Mouse (Mus musculus): ENCODE measurements around the gene Agbl1. TPM values are rescaled to one million over a fixed set of nuclear protein-coding genes. Genes with fewer than 3 reads are reported as not detected.
"Not testable (repeated sequence)": the region's sequence is repeated elsewhere in the genome, so short reads cannot be mapped to it uniquely, and the experiment has no call there.

The Agbl1 gene
- polyA plus RNA-seq, 1 experiment from 2014 or later = 0.16 TPM

GRCm38 (mm10) chr7:76600050-76600690, 370.5 kb downstream of the Agbl1 start:
- H3K36me3 ChIP-seq (ENCODE audit: control insufficient read depth, insufficient read depth, low read length) = no peaks in the 10 kb centered on the region
- no peak overlapping the region for H3K9ac ChIP-seq (ENCODE audit: low read depth, low read length)
- no peak overlapping the region for H3K4me2 ChIP-seq (ENCODE audit: low read length)
- H3K27me3 ChIP-seq (replicated peaks; ENCODE audit: control insufficient read depth, insufficient read depth, low read length) = no peaks in the 10 kb centered on the region
- 66% methylated on average over 2 of the region's 2 CpGs for WGBS
- no peak for ATAC-seq
- no peaks in the 10 kb centered on the region for H3K9me3 ChIP-seq (ENCODE audit: control insufficient read depth, low read length)
- no peak overlapping the region for H3K4me3 ChIP-seq (ENCODE audit: low read length)
- H3K4me1 ChIP-seq (ENCODE audit: control insufficient read depth, insufficient read depth, low read depth, low read length) = no peaks in the 10 kb centered on the region
- H3K27ac ChIP-seq (ENCODE audit: low read depth, low read length) = no peak overlapping the region

- no peaks in the 10 kb centered on the region for H3K36me3 ChIP-seq (ENCODE audit: control insufficient read depth, insufficient read depth, low read length)
- H3K4me2 ChIP-seq (ENCODE audit: low read length) = no peak overlapping the region
- no peak for ATAC-seq
- no peak overlapping the region for H3K27ac ChIP-seq (ENCODE audit: low read depth, low read length)
- H3K4me1 ChIP-seq (ENCODE audit: control insufficient read depth, insufficient read depth, low read depth, low read length) = no peaks in the 10 kb centered on the region
- H3K27me3 ChIP-seq (replicated peaks; ENCODE audit: control insufficient read depth, insufficient read depth, low read length) = no peaks in the 10 kb centered on the region
- no peak overlapping the region for H3K9ac ChIP-seq (ENCODE audit: low read depth, low read length)
- no peaks in the 10 kb centered on the region for H3K9me3 ChIP-seq (ENCODE audit: control insufficient read depth, low read length)
- H3K4me3 ChIP-seq (ENCODE audit: low read length) = no peak overlapping the region
Measured at GRCm38 (mm10) chr7:76629528-76629927, 399.8 kb downstream of the Agbl1 start.

GRCm38 (mm10) chr7:76650984-76651383, 421.3 kb downstream of the Agbl1 start:
- Histone ChIP-seq H3K27me3 (replicated peaks; ENCODE audit: control insufficient read depth, insufficient read depth, low read length) (no peaks in the 10 kb centered on the region), H3K27ac (ENCODE audit: low read depth, low read length) (no peak overlapping the region), H3K4me2 (ENCODE audit: low read length) (no peak overlapping the region), H3K36me3 (ENCODE audit: control insufficient read depth, insufficient read depth, low read length) (no peaks in the 10 kb centered on the region), H3K9me3 (ENCODE audit: control insufficient read depth, low read length) (no peaks in the 10 kb centered on the region), H3K4me1 (ENCODE audit: control insufficient read depth, insufficient read depth, low read depth, low read length) (no peaks in the 10 kb centered on the region), H3K4me3 (ENCODE audit: low read length) (no peak overlapping the region), H3K9ac (ENCODE audit: low read depth, low read length) (no peak overlapping the region)
- 88% methylated on average over 4 of the region's 4 CpGs for WGBS
- ATAC-seq = no peak

GRCm38 (mm10) chr7:76661072-76661471, 431.4 kb downstream of the Agbl1 start:
- Histone ChIP-seq H3K9ac (ENCODE audit: low read depth, low read length) (no peak overlapping the region), H3K4me3 (ENCODE audit: low read length) (no peak overlapping the region), H3K27ac (ENCODE audit: low read depth, low read length) (no peak overlapping the region), H3K27me3 (replicated peaks; ENCODE audit: control insufficient read depth, insufficient read depth, low read length) (no peaks in the 10 kb centered on the region), H3K4me2 (ENCODE audit: low read length) (no peak overlapping the region), H3K9me3 (ENCODE audit: control insufficient read depth, low read length) (no peaks in the 10 kb centered on the region), H3K36me3 (ENCODE audit: control insufficient read depth, insufficient read depth, low read length) (no peaks in the 10 kb centered on the region), H3K4me1 (ENCODE audit: control insufficient read depth, insufficient read depth, low read depth, low read length) (no peaks in the 10 kb centered on the region)
- no peak for ATAC-seq
- 87% methylated on average over 5 of the region's 5 CpGs for WGBS

GRCm38 (mm10) chr7:76674856-76675255, 445.2 kb downstream of the Agbl1 start:
- Histone ChIP-seq H3K27ac (ENCODE audit: low read depth, low read length) (no peak overlapping the region), H3K36me3 (ENCODE audit: control insufficient read depth, insufficient read depth, low read length) (no peaks in the 10 kb centered on the region), H3K4me2 (ENCODE audit: low read length) (no peak overlapping the region), H3K27me3 (replicated peaks; ENCODE audit: control insufficient read depth, insufficient read depth, low read length) (no peaks in the 10 kb centered on the region), H3K4me1 (ENCODE audit: control insufficient read depth, insufficient read depth, low read depth, low read length) (no peaks in the 10 kb centered on the region), H3K9ac (ENCODE audit: low read depth, low read length) (no peak overlapping the region), H3K4me3 (ENCODE audit: low read length) (no peak overlapping the region), H3K9me3 (ENCODE audit: control insufficient read depth, low read length) (no peaks in the 10 kb centered on the region)
- ATAC-seq = no peak
- 44% methylated on average over 3 of the region's 3 CpGs for WGBS

GRCm38 (mm10) chr7:76701224-76701623, 471.5 kb downstream of the Agbl1 start:
- Histone ChIP-seq H3K27ac (ENCODE audit: low read depth, low read length) (no peak overlapping the region), H3K4me1 (ENCODE audit: control insufficient read depth, insufficient read depth, low read depth, low read length) (no peaks in the 10 kb centered on the region), H3K36me3 (ENCODE audit: control insufficient read depth, insufficient read depth, low read length) (no peaks in the 10 kb centered on the region), H3K9me3 (ENCODE audit: control insufficient read depth, low read length) (no peaks in the 10 kb centered on the region), H3K4me3 (ENCODE audit: low read length) (no peak overlapping the region), H3K27me3 (replicated peaks; ENCODE audit: control insufficient read depth, insufficient read depth, low read length) (no peaks in the 10 kb centered on the region), H3K9ac (ENCODE audit: low read depth, low read length) (no peak overlapping the region), H3K4me2 (ENCODE audit: low read length) (no peak overlapping the region)
- ATAC-seq = no peak
- WGBS = 73% methylated on average over 1 of the region's 1 CpGs

GRCm38 (mm10) chr7:76732220-76732619, 502.5 kb downstream of the Agbl1 start:
- 95% methylated on average over 7 of the region's 7 CpGs for WGBS
- not testable (repeated sequence) for H3K4me2 ChIP-seq (ENCODE audit: low read length); H3K9me3 ChIP-seq (ENCODE audit: control insufficient read depth, low read length); H3K9ac ChIP-seq (ENCODE audit: low read depth, low read length); ATAC-seq; H3K27ac ChIP-seq (ENCODE audit: low read depth, low read length); H3K4me1 ChIP-seq (ENCODE audit: control insufficient read depth, insufficient read depth, low read depth, low read length); H3K27me3 ChIP-seq (replicated peaks; ENCODE audit: control insufficient read depth, insufficient read depth, low read length); H3K4me3 ChIP-seq (ENCODE audit: low read length); H3K36me3 ChIP-seq (ENCODE audit: control insufficient read depth, insufficient read depth, low read length)

GRCm38 (mm10) chr7:76777237-76777855, 547.7 kb downstream of the Agbl1 start:
- H3K4me3 ChIP-seq (ENCODE audit: low read length) = no peak overlapping the region
- H3K27me3 ChIP-seq (replicated peaks; ENCODE audit: control insufficient read depth, insufficient read depth, low read length) = no peaks in the 10 kb centered on the region
- H3K27ac ChIP-seq (ENCODE audit: low read depth, low read length) = no peak overlapping the region
- no peak overlapping the region for H3K4me2 ChIP-seq (ENCODE audit: low read length)
- H3K9me3 ChIP-seq (ENCODE audit: control insufficient read depth, low read length) = no peaks in the 10 kb centered on the region
- WGBS = 36% methylated on average over 5 of the region's 5 CpGs
- no peak overlapping the region for H3K9ac ChIP-seq (ENCODE audit: low read depth, low read length)
- ATAC-seq = no peak
- H3K36me3 ChIP-seq (ENCODE audit: control insufficient read depth, insufficient read depth, low read length) = no peaks in the 10 kb centered on the region
- no peaks in the 10 kb centered on the region for H3K4me1 ChIP-seq (ENCODE audit: control insufficient read depth, insufficient read depth, low read depth, low read length)

GRCm38 (mm10) chr7:76780446-76780845, 550.8 kb downstream of the Agbl1 start:
- no peak for ATAC-seq
- Histone ChIP-seq H3K27me3 (replicated peaks; ENCODE audit: control insufficient read depth, insufficient read depth, low read length) (no peaks in the 10 kb centered on the region), H3K4me1 (ENCODE audit: control insufficient read depth, insufficient read depth, low read depth, low read length) (no peaks in the 10 kb centered on the region), H3K9ac (ENCODE audit: low read depth, low read length) (no peak overlapping the region), H3K9me3 (ENCODE audit: control insufficient read depth, low read length) (no peaks in the 10 kb centered on the region), H3K4me2 (ENCODE audit: low read length) (no peak overlapping the region), H3K27ac (ENCODE audit: low read depth, low read length) (no peak overlapping the region), H3K36me3 (ENCODE audit: control insufficient read depth, insufficient read depth, low read length) (no peaks in the 10 kb centered on the region), H3K4me3 (ENCODE audit: low read length) (no peak overlapping the region)
- 83% methylated on average over 4 of the region's 4 CpGs for WGBS

Measured in hindbrain, embryonic 16.5 days (tissue).